Mouse (Mus musculus): ENCODE data around the gene Sorl1. TPM values are rescaled to one million over a fixed set of nuclear protein-coding genes. Genes with fewer than 3 reads are reported as not detected.

The Sorl1 gene
- polyA plus RNA-seq, 1 experiment from 2014 or later: 7.0 TPM

GRCm38 (mm10) chr9:42146463-42146862 is 22.4 kb upstream of the Sorl1 start:
- H3K27me3 ChIP-seq (replicated peaks; ENCODE audit: low read depth, poor library complexity, severe bottlenecking): no peaks in the 10 kb centered on the region
- no peaks in the 10 kb centered on the region for H3K36me3 ChIP-seq (replicated peaks)
- no peak for DNase-seq (ENCODE audit: low spot score)
- H3K4me1 ChIP-seq: 0 out of 2 replicates have a peak, but pooled peaks cover 3% of the 10 kb centered on the region
- H3K27ac ChIP-seq (replicated peaks): no peak overlapping the region
- WGBS: 88% methylated on average over 2 of the region's 2 CpGs
- no peak overlapping the region for H3K4me3 ChIP-seq
- peaks cover 6% of the 10 kb centered on the region; the same call in 1 of the 2 replicates for H3K9me3 ChIP-seq

GRCm38 (mm10) chr9:42141549-42142210 is 17.6 kb upstream of the Sorl1 start:
- Histone ChIP-seq H3K36me3 (replicated peaks) (no peaks in the 10 kb centered on the region), H3K4me3 (no peak overlapping the region), H3K9me3 (peaks cover 6% of the 10 kb centered on the region; the same call in 1 of the 2 replicates), H3K4me1 (no peaks in the 10 kb centered on the region), H3K27ac (replicated peaks) (no peak overlapping the region), H3K27me3 (replicated peaks; ENCODE audit: low read depth, poor library complexity, severe bottlenecking) (no peaks in the 10 kb centered on the region)
- WGBS: 82% methylated on average over 6 of the region's 6 CpGs
- no peak for DNase-seq (ENCODE audit: low spot score)

- Histone ChIP-seq H3K27ac (replicated peaks) (no peak overlapping the region), H3K27me3 (replicated peaks; ENCODE audit: low read depth, poor library complexity, severe bottlenecking) (no peaks in the 10 kb centered on the region), H3K36me3 (replicated peaks) (no peaks in the 10 kb centered on the region), H3K9me3 (no peaks in the 10 kb centered on the region), H3K4me3 (no peak overlapping the region), H3K4me1 (no peaks in the 10 kb centered on the region)
- WGBS: 89% methylated on average over 4 of the region's 4 CpGs
- DNase-seq (ENCODE audit: low spot score): no peak
Observed at GRCm38 (mm10) chr9:42138248-42138858, 14.3 kb upstream of the Sorl1 start.

GRCm38 (mm10) chr9:42137578-42137977 is 13.5 kb upstream of the Sorl1 start:
- H3K27ac ChIP-seq (replicated peaks): no peak overlapping the region

GRCm38 (mm10) chr9:42130793-42131760 is 7.0 kb upstream of the Sorl1 start:
- no peaks in the 10 kb centered on the region for H3K9me3 ChIP-seq
- DNase-seq (ENCODE audit: low spot score): no peak
- no peaks in the 10 kb centered on the region for H3K36me3 ChIP-seq (replicated peaks)
- H3K27ac ChIP-seq (replicated peaks): no peak overlapping the region
- 81% methylated on average over 13 of the region's 13 CpGs for WGBS
- peaks cover 16% of the 10 kb centered on the region for H3K27me3 ChIP-seq (replicated peaks; ENCODE audit: low read depth, poor library complexity, severe bottlenecking)
- no peak overlapping the region for H3K4me3 ChIP-seq
- no peaks in the 10 kb centered on the region for H3K4me1 ChIP-seq

More at GRCm38 (mm10) chr9:42137578-42137977, 13.5 kb upstream of the Sorl1 start:
- Histone ChIP-seq H3K4me1 (no peaks in the 10 kb centered on the region), H3K9me3 (no peaks in the 10 kb centered on the region), H3K36me3 (replicated peaks) (no peaks in the 10 kb centered on the region), H3K4me3 (no peak overlapping the region), H3K27me3 (replicated peaks; ENCODE audit: low read depth, poor library complexity, severe bottlenecking) (no peaks in the 10 kb centered on the region)
- no peak for DNase-seq (ENCODE audit: low spot score)
- WGBS: 82% methylated on average over 5 of the region's 5 CpGs

GRCm38 (mm10) chr9:42127983-42128382 is 3.9 kb upstream of the Sorl1 start:
- Histone ChIP-seq H3K4me3 (no peak overlapping the region), H3K27ac (replicated peaks) (no peak overlapping the region), H3K36me3 (replicated peaks) (no peaks in the 10 kb centered on the region), H3K27me3 (replicated peaks; ENCODE audit: low read depth, poor library complexity, severe bottlenecking) (peaks cover 45% of the 10 kb centered on the region), H3K4me1 (peaks cover 14% of the 10 kb centered on the region), H3K9me3 (no peaks in the 10 kb centered on the region)
- DNase-seq (ENCODE audit: low spot score): no peak
- WGBS: 76% methylated on average over 5 of the region's 5 CpGs

- Histone ChIP-seq H3K9me3 (no peaks in the 10 kb centered on the region), H3K27ac (replicated peaks) (no peak overlapping the region), H3K4me1 (peaks cover 31% of the 10 kb centered on the region), H3K36me3 (replicated peaks) (no peaks in the 10 kb centered on the region), H3K27me3 (replicated peaks; ENCODE audit: low read depth, poor library complexity, severe bottlenecking) (peaks cover 67% of the 10 kb centered on the region), H3K4me3 (no peak overlapping the region)
- WGBS: 92% methylated on average over 9 of the region's 9 CpGs
- no peak for DNase-seq (ENCODE audit: low spot score)
Observed at GRCm38 (mm10) chr9:42125262-42125982, 1.3 kb upstream of the Sorl1 start.

- no peaks in the 10 kb centered on the region for H3K9me3 ChIP-seq
- no peaks in the 10 kb centered on the region for H3K36me3 ChIP-seq (replicated peaks)
- H3K4me1 ChIP-seq: peaks cover 31% of the 10 kb centered on the region
- peak overlapping the region; percentile 88 for H3K27ac ChIP-seq (replicated peaks)
- H3K4me3 ChIP-seq: peak overlapping the region; percentile 84
- peaks cover 63% of the 10 kb centered on the region for H3K27me3 ChIP-seq (replicated peaks; ENCODE audit: low read depth, poor library complexity, severe bottlenecking)
- WGBS: 32% methylated on average over 11 of the region's 11 CpGs
- no peak for DNase-seq (ENCODE audit: low spot score)
Observed at GRCm38 (mm10) chr9:42123204-42123603, 893 bp downstream of the Sorl1 start.

- 85% methylated on average over 6 of the region's 6 CpGs for WGBS
- Histone ChIP-seq H3K4me1 (peaks cover 31% of the 10 kb centered on the region), H3K27me3 (replicated peaks; ENCODE audit: low read depth, poor library complexity, severe bottlenecking) (peaks cover 63% of the 10 kb centered on the region), H3K4me3 (peak overlapping the region; percentile 84; the same call in 1 of the 2 replicates), H3K9me3 (no peaks in the 10 kb centered on the region), H3K36me3 (replicated peaks) (no peaks in the 10 kb centered on the region), H3K27ac (replicated peaks) (no peak overlapping the region)
- no peak for DNase-seq (ENCODE audit: low spot score)
Observed at GRCm38 (mm10) chr9:42122441-42122840, 1.7 kb downstream of the Sorl1 start.

GRCm38 (mm10) chr9:42121631-42122354 is 2.3 kb downstream of the Sorl1 start:
- Histone ChIP-seq H3K4me1 (peaks cover 33% of the 10 kb centered on the region), H3K27me3 (replicated peaks; ENCODE audit: low read depth, poor library complexity, severe bottlenecking) (peaks cover 58% of the 10 kb centered on the region), H3K27ac (replicated peaks) (no peak overlapping the region), H3K36me3 (replicated peaks) (no peaks in the 10 kb centered on the region), H3K4me3 (peak overlapping the region; percentile 84; the same call in 1 of the 2 replicates), H3K9me3 (no peaks in the 10 kb centered on the region)
- 75% methylated on average over 10 of the region's 10 CpGs for WGBS
- no peak for DNase-seq (ENCODE audit: low spot score)

GRCm38 (mm10) chr9:42116418-42117056 is 7.6 kb downstream of the Sorl1 start:
- Histone ChIP-seq H3K27ac (replicated peaks) (peak overlapping the region; percentile 45), H3K9me3 (no peaks in the 10 kb centered on the region), H3K36me3 (replicated peaks) (no peaks in the 10 kb centered on the region), H3K4me3 (no peak overlapping the region), H3K4me1 (peaks cover 21% of the 10 kb centered on the region), H3K27me3 (replicated peaks; ENCODE audit: low read depth, poor library complexity, severe bottlenecking) (peaks cover 7% of the 10 kb centered on the region)
- WGBS: 79% methylated on average over 10 of the region's 10 CpGs
- DNase-seq (ENCODE audit: low spot score): no peak

Data from embryonic facial prominence, embryonic 10.5 days (tissue).